Mouse (Mus musculus) CH12.LX (cell line): ENCODE data around the gene Gabrb1.

Experiments
- CTCF ChIP-seq, 2 experiments: IDR thresholded peaks in 1 of 2; conservative IDR thresholded peaks in 1 of 2; 2 replicates each; pipeline ENCODE4 v1.5.1; 2011 to 2012; ENCODE audit warnings: low read depth in 2 of 2, low read length in 2 of 2, improper control_type of control experiment in 1 of 2, inconsistent platforms in 1 of 2, mild to moderate bottlenecking in 1 of 2, moderate library complexity in 1 of 2
- EP300 ChIP-seq: IDR thresholded peaks from 2 replicates; pipeline ENCODE4 v1.6.1; 2011; ENCODE audit warnings: low read length, improper control_type of control experiment
- GABPA ChIP-seq: IDR thresholded peaks from 2 replicates; pipeline ENCODE4 v1.6.1; 2012; ENCODE audit warnings: low read depth, low read length, improper control_type of control experiment, inconsistent platforms; ENCODE audit not compliant: insufficient replicate concordance
- HCFC1 ChIP-seq: IDR thresholded peaks from 2 replicates; pipeline ENCODE4 v1.6.1; 2012; ENCODE audit warnings: low read depth, mild to moderate bottlenecking, inconsistent platforms, low read length, improper control_type of control experiment
- MAFK ChIP-seq: IDR thresholded peaks from 2 replicates; pipeline ENCODE4 v1.6.1; 2011; ENCODE audit warnings: low read length, improper control_type of control experiment; ENCODE audit not compliant: insufficient replicate concordance
- MAX ChIP-seq: IDR thresholded peaks from 2 replicates; pipeline ENCODE4 v1.6.1; 2011; ENCODE audit warnings: low read length, improper control_type of control experiment
- MEF2A ChIP-seq: IDR thresholded peaks from 2 replicates; pipeline ENCODE4 v1.6.1; 2014; ENCODE audit warnings: low read depth, mild to moderate bottlenecking, inconsistent platforms, low read length, improper control_type of control experiment, borderline replicate concordance
- MYC ChIP-seq: IDR thresholded peaks from 2 replicates; pipeline ENCODE4 v1.6.1; 2011; ENCODE audit warnings: low read depth, mild to moderate bottlenecking, improper control_type of control experiment, low read length
- NELFE ChIP-seq: IDR thresholded peaks from 2 replicates; pipeline ENCODE4 v1.6.1; 2011; ENCODE audit warnings: low read depth, low read length, improper control_type of control experiment
- POLR2A ChIP-seq: IDR thresholded peaks from 2 replicates; pipeline ENCODE4 v1.6.1; 2011; ENCODE audit warnings: low read depth, mild to moderate bottlenecking, improper control_type of control experiment, low read length
- TBP ChIP-seq: conservative IDR thresholded peaks from 2 replicates; pipeline ENCODE4 v1.6.1; 2011; ENCODE audit warnings: low read depth, low read length, improper control_type of control experiment
- USF1 ChIP-seq: IDR thresholded peaks from 2 replicates; pipeline ENCODE4 v1.6.1; 2014; ENCODE audit warnings: low read depth, mild to moderate bottlenecking, inconsistent platforms, low read length, improper control_type of control experiment
- ZC3H11A ChIP-seq: IDR thresholded peaks from 2 replicates; pipeline ENCODE4 v1.6.1; 2012; ENCODE audit warnings: low read depth, mild to moderate bottlenecking, inconsistent platforms, low read length, improper control_type of control experiment
- ZNF384 ChIP-seq: IDR thresholded peaks from 2 replicates; pipeline ENCODE4 v1.6.1; 2012; ENCODE audit warnings: low read depth, low read length, improper control_type of control experiment, inconsistent platforms

DNA sequence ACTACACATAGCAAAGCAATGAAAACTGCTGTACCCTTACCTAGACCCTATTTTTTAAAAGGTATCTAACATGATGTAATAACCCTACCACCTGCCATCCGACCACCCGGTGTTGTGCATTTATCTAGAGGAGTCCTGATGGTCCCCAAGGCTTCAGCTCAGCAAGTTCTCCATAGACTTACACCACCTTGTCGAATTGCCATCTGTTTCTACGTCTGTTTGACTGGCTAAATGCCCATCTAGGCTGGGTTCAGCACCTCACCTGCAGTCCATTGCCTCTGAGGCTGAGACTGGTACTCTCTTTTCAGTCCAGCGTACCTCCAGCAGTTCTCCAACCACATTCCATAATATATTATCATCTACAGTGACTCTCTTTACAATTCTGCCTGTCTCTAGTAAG, 96.1 kb downstream of the Gabrb1 start:
- no peak for TF ChIP-seq TBP
- TF ChIP-seq ZC3H11A: no peak
- no peak for TF ChIP-seq POLR2A
- TF ChIP-seq NELFE: no peak
- TF ChIP-seq CTCF (conservative IDR thresholded peaks at IDR 0.05 in 1 of 2, IDR thresholded peaks at IDR 0.05 in 1 of 2; ENCODE audit: low read depth in 2 of 2, low read length in 2 of 2): no peak
- no peak for TF ChIP-seq EP300
- no peak for TF ChIP-seq MAFK
- TF ChIP-seq MYC: no peak
- no peak for TF ChIP-seq ZNF384
- no peak for TF ChIP-seq GABPA
- TF ChIP-seq USF1: no peak
- TF ChIP-seq MAX: no peak
- TF ChIP-seq HCFC1: no peak
- TF ChIP-seq MEF2A: no peak
